Mouse (Mus musculus) small intestine, adult 2 months (tissue): Measurements from ENCODE around the gene Tmem211.

Experiments
- CTCF ChIP-seq: fragments of 200-500 bp; IDR thresholded peaks from 2 replicates; pipeline ENCODE4 v1.5.1; 2012; ENCODE audit warnings: low read depth, mild to moderate bottlenecking, control low read depth, inconsistent platforms, low read length, moderate library complexity, mixed read lengths; ENCODE audit not compliant: insufficient replicate concordance, insufficient read length; ENCODE audit errors: extremely low read depth
- POLR2A ChIP-seq: fragments of 200-500 bp; IDR thresholded peaks from 2 replicates; pipeline ENCODE4 v1.6.1; 2012; ENCODE audit warnings: low read depth, mild to moderate bottlenecking, control low read depth, inconsistent platforms, low read length, moderate library complexity

DNA sequence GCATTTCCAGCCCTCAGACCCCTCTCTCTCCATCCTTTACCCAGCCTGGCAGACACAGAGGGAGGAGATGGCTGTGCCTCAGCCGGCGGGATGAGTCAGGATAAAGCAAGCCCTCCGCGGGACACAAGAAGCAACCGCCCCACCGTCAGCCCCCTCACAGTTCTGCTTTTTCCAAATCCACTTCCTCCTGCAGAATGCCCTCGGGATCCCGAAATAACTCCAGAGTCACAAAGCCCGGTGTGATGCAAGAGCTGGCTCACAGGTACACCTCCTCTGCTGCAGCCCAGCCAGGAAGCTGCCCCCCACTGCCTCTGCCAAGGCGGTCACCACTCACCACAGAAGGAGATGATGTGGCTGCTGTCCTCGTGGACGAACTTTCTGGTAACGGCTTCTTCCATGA is 61.8 kb downstream of the Tmem211 start:
- no peak for TF ChIP-seq POLR2A
- no peak for TF ChIP-seq CTCF
